Mouse (Mus musculus): ENCODE measurements around the gene Tesmin.

Gene Tesmin

DNA sequence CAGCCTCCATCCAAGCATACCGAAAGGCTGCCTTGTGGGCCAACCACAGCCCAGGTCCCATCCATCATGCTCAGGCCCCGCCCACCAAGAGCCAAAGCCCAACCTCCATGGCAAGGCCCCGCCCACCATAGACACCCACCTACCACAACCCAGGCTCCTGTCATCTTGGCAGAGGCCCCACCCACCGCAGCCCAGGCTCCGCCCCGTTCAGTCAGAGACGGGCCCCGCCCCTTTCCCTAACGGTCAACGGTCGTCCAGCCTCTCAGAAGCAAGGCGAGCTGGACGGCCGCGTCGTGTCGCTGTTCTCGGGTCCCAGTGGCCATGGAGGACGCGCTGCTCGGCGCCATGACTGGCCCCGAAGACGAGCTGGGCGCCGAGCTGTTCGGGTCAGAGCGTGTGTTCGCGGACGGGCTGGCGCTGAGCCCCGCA lies at the start of gene Tesmin:
Gene Tesmin, plus strand, starts transcription at position 229 of the 429 bp plus-strand sequence.
- DNase-seq (ENCODE audit: low read depth, low spot score) = peak; percentile 64

DNA sequence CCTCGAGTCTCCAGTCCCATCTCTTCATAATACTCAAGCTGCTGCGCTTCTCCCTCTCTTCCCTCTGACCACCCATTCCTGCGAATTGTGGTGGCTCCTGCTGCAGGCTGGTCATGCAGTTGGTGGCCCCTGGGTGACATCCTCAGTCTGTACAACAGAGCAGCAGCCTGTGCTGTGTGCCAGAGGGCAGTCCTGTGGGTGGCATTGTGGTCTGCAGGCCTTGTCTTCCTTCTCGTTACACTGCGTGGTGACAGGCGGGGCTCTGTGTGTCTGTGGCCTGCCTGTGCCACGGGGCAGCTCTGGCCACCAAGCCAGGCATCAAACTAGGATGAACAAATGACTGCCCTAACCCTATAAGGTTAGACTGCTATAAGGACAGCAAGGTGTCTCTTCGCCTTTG lies 49.5 kb upstream of the Tesmin start:
- DNase-seq (ENCODE audit: low read depth, low spot score) = no peak

GRCm38 (mm10) chr19:3341021-3341420 lies 47.6 kb upstream of the Tesmin start:
- DNase-seq (ENCODE audit: low read depth, low spot score) = no peak

GRCm38 (mm10) chr19:3343929-3344328 lies 44.7 kb upstream of the Tesmin start:
- DNase-seq (ENCODE audit: low read depth, low spot score) = no peak

DNA sequence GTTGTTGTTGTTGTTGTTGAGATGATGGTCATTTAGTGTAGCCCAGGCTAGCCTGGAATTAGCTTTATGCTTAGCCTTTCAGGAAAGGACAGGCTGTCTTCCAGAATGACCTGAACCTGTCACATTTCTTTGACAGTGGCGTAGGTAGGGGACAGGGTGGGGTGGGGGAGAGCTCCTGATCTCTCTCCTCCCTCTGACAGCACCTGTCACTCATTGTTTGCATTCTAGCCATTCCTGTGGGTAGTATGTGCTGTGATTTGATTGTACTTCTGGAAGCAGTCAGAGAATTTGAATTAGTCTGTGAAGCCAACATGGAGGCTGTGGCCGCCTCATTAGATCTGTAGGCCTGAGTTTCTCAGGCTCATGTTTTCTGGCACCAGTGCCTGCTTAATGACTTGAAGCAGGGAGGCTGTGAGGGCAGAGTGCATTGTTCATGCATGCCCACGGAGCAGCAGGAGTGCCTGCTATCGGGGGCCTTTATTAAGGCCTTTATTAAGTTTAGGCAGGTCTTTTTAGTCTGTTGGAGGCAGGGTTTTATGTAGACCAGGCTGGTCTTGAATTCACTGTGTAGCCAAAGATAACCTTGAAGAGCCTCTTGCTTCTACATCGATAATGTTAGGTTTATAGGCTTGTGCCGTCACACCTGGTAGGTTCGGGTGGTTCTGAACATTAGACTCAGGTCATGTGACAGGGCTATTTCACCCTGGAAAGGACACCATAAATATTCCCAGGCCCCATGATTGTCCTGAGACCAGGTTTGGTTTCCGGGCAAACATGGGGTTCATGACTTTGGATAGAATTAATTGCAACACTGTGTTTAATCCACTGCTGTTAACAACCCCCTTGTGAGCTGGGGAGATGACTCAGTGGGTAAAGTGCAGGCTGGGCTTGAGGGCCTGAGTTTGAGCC lies 43.8 kb upstream of the Tesmin start:
- no peak for DNase-seq (ENCODE audit: low read depth, low spot score)

DNA sequence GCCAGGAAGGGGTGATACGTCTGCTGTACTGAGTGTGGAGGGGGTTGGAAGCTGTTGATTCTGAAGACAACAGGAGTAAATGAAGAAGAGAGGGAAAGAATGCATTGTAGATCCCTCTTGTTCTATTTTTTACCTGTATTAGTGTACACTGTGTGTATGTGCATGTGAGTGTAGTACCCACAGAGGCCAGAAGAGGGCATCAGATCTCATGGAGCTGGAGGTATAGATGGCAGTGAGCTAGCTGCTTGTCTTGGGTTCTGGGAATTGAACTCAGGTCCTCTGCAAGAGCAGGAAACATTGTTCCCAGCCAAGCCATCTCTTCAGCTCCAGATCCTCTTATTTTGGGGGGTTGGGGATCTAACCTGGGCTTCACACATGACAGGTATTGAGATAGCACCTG lies 40.9 kb upstream of the Tesmin start:
- no peak for DNase-seq (ENCODE audit: low read depth, low spot score)

- no peak for DNase-seq (ENCODE audit: low read depth, low spot score)
These were observed 35.1 kb upstream of the Tesmin start for GRCm38 (mm10) chr19:3353415-3354111.

DNA sequence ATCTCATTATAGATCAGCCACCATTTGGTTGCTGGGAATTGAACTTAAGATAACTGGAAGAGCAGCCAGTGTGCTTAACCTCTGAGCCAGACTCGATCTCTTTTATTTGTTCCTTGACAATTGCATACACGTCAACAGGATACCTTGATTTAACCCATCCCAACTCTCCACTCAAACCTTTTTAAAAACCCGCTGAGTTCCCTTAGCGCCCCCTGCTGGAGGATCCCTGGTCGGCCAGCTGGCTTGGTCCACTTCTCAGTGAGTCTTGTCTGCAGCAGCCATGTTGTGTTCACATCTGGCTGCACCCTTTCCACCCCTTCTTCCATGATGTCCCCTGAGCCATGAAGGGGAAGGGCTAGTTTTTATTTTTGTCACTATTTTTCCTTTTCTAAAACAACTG lies 33.6 kb upstream of the Tesmin start:
- no peak for DNase-seq (ENCODE audit: low read depth, low spot score)

GRCm38 (mm10) chr19:3356516-3356915 lies 32.1 kb upstream of the Tesmin start:
- DNase-seq (ENCODE audit: low read depth, low spot score) = no peak

DNA sequence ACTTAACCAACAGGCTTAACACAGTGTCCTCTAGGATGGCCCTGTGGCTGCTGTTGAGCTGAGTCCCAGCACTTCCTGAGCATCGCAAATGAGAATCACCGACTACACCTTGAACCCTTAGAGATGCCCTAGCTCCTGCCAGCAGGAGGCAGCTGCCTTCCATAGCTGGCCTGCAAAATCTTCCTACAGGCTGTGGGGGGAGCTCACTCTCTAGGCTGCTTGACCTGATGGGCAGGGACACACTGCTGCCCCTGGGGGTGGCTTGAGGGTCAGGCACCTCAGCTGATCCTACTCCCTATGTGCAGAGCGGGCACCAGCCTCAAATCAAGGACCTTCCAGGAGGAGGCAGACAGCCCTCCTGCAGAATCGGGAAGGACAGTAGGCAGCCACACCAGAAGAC lies 31.0 kb upstream of the Tesmin start:
- no peak for DNase-seq (ENCODE audit: low read depth, low spot score)

DNA sequence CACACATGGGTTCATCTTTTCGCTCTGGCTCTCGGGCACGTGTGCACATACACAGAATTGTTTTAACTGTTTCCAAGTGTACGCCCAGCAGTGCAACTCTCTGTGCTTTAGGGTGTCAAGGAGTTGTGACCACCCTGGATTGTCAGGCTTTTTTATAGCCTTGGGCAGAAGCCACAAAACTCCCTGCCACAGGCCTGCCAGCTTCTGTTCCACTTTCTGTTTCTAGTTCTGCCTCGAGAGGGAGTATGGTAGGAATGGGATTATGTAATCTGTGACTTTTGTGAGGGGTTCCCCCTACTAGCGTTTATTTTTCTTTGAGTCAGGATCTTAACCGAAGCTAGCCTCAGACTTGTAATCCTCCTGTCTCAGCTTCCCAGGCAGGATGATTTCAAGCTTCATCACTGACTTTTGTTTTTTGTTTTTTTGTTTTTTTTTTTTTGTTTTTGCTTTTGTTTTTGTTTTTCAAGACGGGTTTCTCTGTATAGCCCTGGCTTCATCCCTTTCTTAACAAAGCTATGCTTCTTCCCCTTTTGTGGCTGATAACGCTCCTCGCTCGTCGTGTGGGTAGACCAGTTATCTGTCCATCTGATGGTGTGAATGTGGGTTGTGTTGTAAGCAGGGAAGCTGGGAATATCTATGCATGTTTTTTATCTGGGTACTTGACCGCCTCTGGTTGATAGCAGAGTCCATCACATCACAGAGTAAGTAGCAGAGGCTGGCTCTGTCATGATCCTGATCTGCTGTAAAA lies 28.6 kb upstream of the Tesmin start:
- DNase-seq (ENCODE audit: low read depth, low spot score) = no peak

- no peak for DNase-seq (ENCODE audit: low read depth, low spot score)
These were observed 25.1 kb upstream of the Tesmin start for GRCm38 (mm10) chr19:3363510-3363909.

- no peak for DNase-seq (ENCODE audit: low read depth, low spot score)
These were observed 23.6 kb upstream of the Tesmin start for GRCm38 (mm10) chr19:3365089-3365488.

- no peak for DNase-seq (ENCODE audit: low read depth, low spot score)
These were observed 20.4 kb upstream of the Tesmin start for GRCm38 (mm10) chr19:3368276-3368675.

DNA sequence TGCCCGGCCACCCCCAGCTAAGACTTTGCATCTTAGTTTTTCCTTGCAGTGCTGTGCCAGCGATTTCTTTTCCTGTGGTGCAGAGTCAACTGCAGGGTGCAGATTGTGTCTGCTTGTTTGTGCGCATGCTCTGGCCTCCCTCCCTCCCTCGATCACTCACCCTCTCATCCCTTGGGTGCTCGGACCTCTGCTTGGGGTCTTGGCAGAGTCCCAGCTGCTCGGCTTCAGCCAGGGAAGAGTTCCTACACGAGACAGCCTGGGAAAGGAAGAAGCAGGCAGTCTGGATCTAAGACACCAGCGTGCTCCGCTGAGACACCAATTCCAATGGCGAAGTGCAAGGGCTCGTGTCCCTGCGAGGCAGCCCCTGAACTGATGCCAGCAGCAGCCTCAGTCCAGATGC lies 15.3 kb upstream of the Tesmin start:
- DNase-seq (ENCODE audit: low read depth, low spot score) = no peak

- no peak for DNase-seq (ENCODE audit: low read depth, low spot score)
These were observed 14.6 kb upstream of the Tesmin start for GRCm38 (mm10) chr19:3374028-3374427.

- DNase-seq (ENCODE audit: low read depth, low spot score) = no peak
These were observed 12.6 kb upstream of the Tesmin start for GRCm38 (mm10) chr19:3375945-3376495.

GRCm38 (mm10) chr19:3376966-3377715 lies 11.5 kb upstream of the Tesmin start:
- DNase-seq (ENCODE audit: low read depth, low spot score) = no peak

- DNase-seq (ENCODE audit: low read depth, low spot score) = no peak
These were observed 10.0 kb upstream of the Tesmin start for GRCm38 (mm10) chr19:3378614-3379013.

GRCm38 (mm10) chr19:3388061-3388460 lies 596 bp upstream of the Tesmin start:
- no peak for DNase-seq (ENCODE audit: low read depth, low spot score)

DNA sequence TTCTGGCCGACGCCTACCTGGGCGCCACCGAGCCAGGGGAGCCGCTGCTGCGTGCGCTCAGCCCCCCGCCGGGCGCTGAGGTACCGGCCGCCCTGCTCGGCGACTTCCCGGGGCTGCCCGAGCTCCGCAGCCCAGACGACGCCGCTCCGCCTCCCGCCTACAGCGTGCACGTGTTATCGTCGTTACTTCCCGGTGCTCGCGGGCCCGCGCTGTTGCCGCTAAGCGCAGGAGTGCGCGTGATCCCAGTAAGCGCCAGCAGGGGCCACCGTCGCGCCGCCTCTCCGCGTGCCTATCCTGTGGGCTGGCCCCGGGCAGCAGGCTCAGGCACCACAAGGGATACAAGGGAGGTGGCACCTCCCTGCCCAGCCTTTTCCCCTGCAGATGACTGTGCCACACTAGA lies 432 bp downstream of the Tesmin start:
- peak; percentile 71 for DNase-seq (ENCODE audit: low read depth, low spot score)
